Mouse (Mus musculus): ENCODE results near the gene Gm21083.
"Not testable (repeated sequence)": the region's sequence is repeated elsewhere in the genome, so short reads cannot be mapped to it uniquely, and the experiment has no call there.

GRCm38 (mm10) chr5:15586351-15586750 is 9.2 kb downstream of the Gm21083 start:
- not testable (repeated sequence) for TF ChIP-seq TAL1, GATA1 (IDR thresholded peaks at IDR 0.05; ENCODE audit: low read length)

All from erythroblast, embryonic 14.5 days (primary cell).